Mouse (Mus musculus) liver, embryonic 16.5 days (tissue): ENCODE data around the gene Grk3. TPM values are rescaled to one million over a fixed set of nuclear protein-coding genes. Genes with fewer than 3 reads are reported as not detected.
A peak's percentile ranks its signal among the peaks of the same experiment; 100 is the strongest.

ENCODE experiments used
- ATAC-seq: fragments of 200-750 bp; cut with Nextera tagmentation; 2 replicates; pipeline ENCODE4 v1.8.0; 2017; ENCODE audit warnings: low read depth, mild to moderate bottlenecking, moderate number of reproducible peaks, moderate library complexity
- H3K27ac ChIP-seq: fragments of 300-500 bp; sonication (generic); 2 replicates; pipeline ENCODE4 v1.5.1; 2014; ENCODE audit warnings: mild to moderate bottlenecking, low read length
- H3K27me3 ChIP-seq: fragments of 300-500 bp; sonication (generic); 2 replicates; pipeline ENCODE4 v1.6.1; 2014; ENCODE audit warnings: low read depth, low read length, mixed read lengths; ENCODE audit not compliant: control insufficient read depth, insufficient read depth
- H3K36me3 ChIP-seq: fragments of 300-500 bp; sonication (generic); 2 replicates; pipeline ENCODE4 v1.6.1; 2014; ENCODE audit warnings: mild to moderate bottlenecking; ENCODE audit not compliant: control insufficient read depth, insufficient read depth
- H3K4me1 ChIP-seq: fragments of 300-500 bp; sonication (generic); 2 replicates; pipeline ENCODE4 v1.6.1; 2014; ENCODE audit warnings: low read depth, low read length, mixed read lengths; ENCODE audit not compliant: control insufficient read depth
- H3K4me2 ChIP-seq: fragments of 300-500 bp; sonication (generic); 2 replicates; pipeline ENCODE4 v1.6.1; 2014; ENCODE audit warnings: low read depth, low read length, mixed read lengths
- H3K4me3 ChIP-seq: fragments of 300-500 bp; sonication (generic); 2 replicates; pipeline ENCODE4 v1.5.1; 2014; ENCODE audit warnings: low read depth, mild to moderate bottlenecking, low read length
- H3K9ac ChIP-seq: fragments of 300-500 bp; sonication (generic); 2 replicates; pipeline ENCODE4 v1.6.1; 2014; ENCODE audit warnings: low read depth, low read length
- H3K9me3 ChIP-seq: fragments of 300-500 bp; sonication (generic); replicated peaks from 2 replicates; pipeline ENCODE4 v1.6.1; 2016; ENCODE audit warnings: low read length; ENCODE audit not compliant: control insufficient read depth
- WGBS: fragments of 180-500 bp; shearing (Covaris S2); extraction: QIAGEN DNeasy Blood & Tissue Kit; methylation state at CpG from one replicate; pipeline ENCODE4 v1.1.7; 2014; ENCODE audit not compliant: insufficient replicate concordance; 5-methylcytosine and 5-hydroxymethylcytosine counted together
- polyA plus RNA-seq: library from polyadenylated mRNA; unstranded; fragments of >200 nt; fragmentation: Nextera tagmentation; extraction: Ambion mirVana; gene quantifications from 2 replicates; pipeline ENCODE4 v1.2.1, GENCODE M21; 2015

The Grk3 gene
- polyA plus RNA-seq, 1 experiment from 2014 or later, result 3.4 TPM

DNA sequence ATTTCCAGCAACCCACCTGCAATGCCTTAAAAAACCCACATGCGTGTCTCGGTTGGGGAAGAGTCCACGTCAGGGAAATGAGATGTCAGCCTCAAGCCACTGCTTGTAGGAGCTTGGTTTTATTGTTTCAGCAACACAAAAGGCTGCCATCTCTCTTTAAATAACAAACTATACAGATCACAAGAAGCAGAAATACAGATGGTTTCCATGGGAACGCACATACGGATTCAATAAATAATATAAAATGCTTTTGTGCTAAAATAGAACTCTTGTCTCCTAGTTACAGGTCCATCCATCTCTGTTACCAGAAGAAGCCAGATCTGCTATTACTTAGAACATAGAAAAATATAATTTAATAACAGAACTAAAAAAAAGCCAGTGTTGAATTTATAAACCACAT, 105.2 kb downstream of the Grk3 start:
- no peak overlapping the region for H3K4me2 ChIP-seq
- no peaks in the 10 kb centered on the region for H3K27me3 ChIP-seq
- H3K9me3 ChIP-seq, result no peaks in the 10 kb centered on the region
- no peak for ATAC-seq
- 69% methylated on average over 5 of the region's 5 CpGs for WGBS
- H3K36me3 ChIP-seq, result no peaks in the 10 kb centered on the region
- H3K27ac ChIP-seq, result no peak overlapping the region
- H3K4me3 ChIP-seq, result no peak overlapping the region
- H3K4me1 ChIP-seq, result no peaks in the 10 kb centered on the region
- H3K9ac ChIP-seq, result no peak overlapping the region

DNA sequence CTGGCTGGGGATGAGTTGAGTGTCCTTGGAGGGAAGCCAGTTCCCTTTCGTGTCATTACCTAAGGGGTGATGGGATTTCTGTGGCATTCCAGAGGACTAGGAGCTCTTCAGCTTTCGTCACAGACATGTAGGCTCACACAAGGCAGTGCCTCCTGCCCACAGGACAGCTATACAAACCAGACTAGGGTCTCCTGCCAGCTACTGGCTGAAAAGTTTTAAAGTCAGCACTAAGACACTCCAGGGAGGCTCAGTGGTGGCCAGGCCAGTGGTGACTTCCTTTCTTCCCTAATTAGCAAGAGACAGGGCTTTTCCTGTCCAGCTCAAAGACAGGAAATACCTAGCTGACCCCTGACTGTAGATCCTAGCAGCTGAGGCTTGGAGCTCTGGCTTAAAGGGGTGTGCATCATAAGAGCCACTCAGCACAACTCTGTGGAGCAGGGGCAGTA, 107.4 kb downstream of the Grk3 start:
- Histone ChIP-seq H3K9ac (no peak overlapping the region), H3K4me3 (no peak overlapping the region), H3K9me3 (no peaks in the 10 kb centered on the region), H3K27ac (no peak overlapping the region), H3K4me2 (no peak overlapping the region), H3K4me1 (no peaks in the 10 kb centered on the region), H3K27me3 (no peaks in the 10 kb centered on the region), H3K36me3 (no peaks in the 10 kb centered on the region)
- 20% methylated on average over 2 of the region's 2 CpGs for WGBS
- ATAC-seq, result peak; percentile 30; the same call in 1 of the 2 replicates

DNA sequence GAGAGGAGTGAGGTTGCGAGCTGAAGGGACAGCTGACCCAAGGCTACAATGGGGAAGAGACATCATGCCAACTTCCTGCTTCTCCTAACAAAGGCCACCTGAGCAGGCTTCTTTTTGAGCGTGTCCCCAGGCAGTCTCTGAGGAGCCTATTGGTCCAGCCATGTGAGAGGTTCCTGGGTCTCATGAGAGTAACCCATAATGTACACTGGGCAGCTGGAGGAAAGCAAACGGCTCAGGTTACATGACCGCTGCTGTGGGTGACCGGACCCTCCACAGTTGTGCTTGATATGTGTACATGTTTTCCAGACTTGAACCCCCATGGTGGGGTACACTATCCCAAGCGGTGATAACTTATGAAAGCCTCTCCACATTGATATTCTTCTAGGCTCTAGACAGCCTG, 108.1 kb downstream of the Grk3 start:
- no peak for ATAC-seq
- no peaks in the 10 kb centered on the region for H3K36me3 ChIP-seq
- H3K27me3 ChIP-seq, result no peaks in the 10 kb centered on the region
- no peak overlapping the region for H3K4me2 ChIP-seq
- H3K27ac ChIP-seq, result no peak overlapping the region
- 56% methylated on average over 6 of the region's 6 CpGs for WGBS
- H3K9ac ChIP-seq, result no peak overlapping the region
- no peaks in the 10 kb centered on the region for H3K4me1 ChIP-seq
- no peak overlapping the region for H3K4me3 ChIP-seq
- no peaks in the 10 kb centered on the region for H3K9me3 ChIP-seq

DNA sequence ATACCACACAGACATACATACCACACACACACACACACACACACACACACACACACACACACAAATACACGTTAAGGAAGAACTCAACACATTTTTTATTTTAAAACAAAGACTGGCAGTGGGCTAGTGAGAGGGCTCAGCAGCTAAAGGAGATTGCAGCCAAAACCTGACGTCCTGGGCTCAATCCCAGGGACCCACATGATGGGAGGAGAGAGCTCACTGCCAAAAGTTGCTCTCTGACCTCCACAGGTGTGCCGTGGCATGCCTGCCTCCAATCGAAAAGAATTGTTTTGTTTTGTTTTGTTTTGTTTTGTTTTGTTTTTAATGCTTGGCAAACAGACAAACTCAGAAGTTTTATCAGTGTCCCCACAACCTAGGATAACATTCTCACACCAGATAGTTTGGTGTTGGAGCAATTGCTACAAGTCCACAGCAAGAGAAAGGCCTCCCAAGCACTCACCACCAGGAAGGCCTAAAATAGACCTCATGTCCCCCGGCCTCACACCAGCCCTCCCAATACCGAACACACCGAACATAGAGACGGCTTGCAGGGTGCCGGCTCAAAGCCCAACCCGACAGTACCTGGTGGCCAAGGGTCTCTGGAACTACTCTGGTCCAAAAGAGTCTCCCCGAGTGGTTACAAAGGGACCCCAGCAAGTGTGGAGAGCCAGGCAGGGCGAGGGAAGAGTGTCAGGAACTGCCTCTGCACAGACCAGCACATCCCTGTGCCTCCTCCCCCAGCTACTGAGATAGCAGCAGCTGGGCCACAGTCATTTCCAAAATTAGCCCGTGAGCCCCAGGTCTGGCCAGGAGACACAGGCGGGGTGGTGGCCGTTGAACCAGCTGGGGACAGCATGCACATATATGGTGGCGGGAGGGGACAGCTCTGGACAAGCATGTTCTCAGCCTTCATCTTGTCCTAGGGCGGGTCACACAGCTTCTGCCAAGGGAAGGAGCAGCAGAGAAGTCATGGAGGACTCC, 119.6 kb downstream of the Grk3 start, which contains the start of gene Myo18b:
TSS of gene Myo18b (minus strand) at position 689 of the 981 bp plus-strand sequence.
- Histone ChIP-seq H3K4me1 (no peaks in the 10 kb centered on the region), H3K27me3 (no peaks in the 10 kb centered on the region), H3K4me3 (no peak within 1 kb of the TSS), H3K4me2 (no peak within 1 kb of the TSS), H3K9ac (no peak within 1 kb of the TSS), H3K9me3 (no peaks in the 10 kb centered on the region), H3K27ac (no peak within 1 kb of the TSS), H3K36me3 (no peaks in the 10 kb centered on the region)
- ATAC-seq, result no peak
- 57% methylated on average over 17 of the region's 17 CpGs for WGBS

DNA sequence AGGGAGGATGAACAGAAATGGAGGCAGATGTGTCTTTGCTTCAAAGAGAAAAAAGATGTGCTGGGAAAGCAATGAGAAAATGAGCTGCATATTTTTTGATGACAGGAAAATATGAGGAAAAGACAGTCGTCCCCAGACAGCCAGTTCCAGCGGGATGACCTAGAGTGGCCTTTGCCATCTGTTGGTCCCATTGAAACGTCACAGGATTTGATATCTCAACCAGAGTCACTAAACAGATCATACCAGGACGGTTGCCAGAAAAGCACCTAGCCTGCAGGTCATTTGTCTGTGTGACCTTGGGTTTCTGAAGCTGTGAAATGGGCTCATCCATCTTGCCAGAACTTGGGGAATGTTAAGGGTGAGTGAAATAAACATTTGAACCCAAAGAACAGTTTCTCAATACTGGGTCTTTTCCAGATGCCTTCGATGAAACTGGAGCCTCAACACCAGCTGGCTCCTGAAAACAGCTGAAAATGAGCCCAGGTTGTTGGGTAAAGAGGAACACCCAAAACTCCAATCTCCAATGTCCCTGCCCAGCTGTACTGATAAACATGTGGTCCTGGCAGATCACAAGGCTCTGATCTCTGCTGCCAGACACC, 122.0 kb downstream of the Grk3 start:
- WGBS, result 47% methylated on average over 5 of the region's 5 CpGs
- no peaks in the 10 kb centered on the region for H3K9me3 ChIP-seq
- no peak for ATAC-seq
- H3K36me3 ChIP-seq, result no peaks in the 10 kb centered on the region
- H3K9ac ChIP-seq, result no peak overlapping the region
- H3K4me2 ChIP-seq, result no peak overlapping the region
- no peak overlapping the region for H3K27ac ChIP-seq
- no peak overlapping the region for H3K4me3 ChIP-seq
- no peaks in the 10 kb centered on the region for H3K4me1 ChIP-seq
- no peaks in the 10 kb centered on the region for H3K27me3 ChIP-seq

DNA sequence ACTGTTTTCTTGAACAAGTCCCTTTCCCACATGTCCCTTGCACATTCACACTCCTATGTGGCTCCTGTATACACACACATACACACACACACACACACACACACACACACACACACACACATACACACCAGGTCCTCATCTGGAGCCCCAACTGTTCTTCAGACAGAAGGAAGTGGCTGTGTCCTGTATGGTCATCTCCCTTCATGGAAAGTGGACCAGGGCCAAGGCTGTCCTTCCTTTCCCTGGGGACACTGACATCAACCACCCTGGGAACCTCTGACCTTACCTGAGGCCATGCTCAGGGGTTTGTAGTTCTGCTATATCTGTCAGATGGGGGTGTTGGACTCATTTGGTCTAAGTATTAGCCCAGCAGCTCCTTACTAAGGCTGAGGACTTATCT, 123.2 kb downstream of the Grk3 start:
- Histone ChIP-seq H3K27me3 (no peaks in the 10 kb centered on the region), H3K4me2 (no peak overlapping the region), H3K4me3 (no peak overlapping the region), H3K9ac (no peak overlapping the region), H3K27ac (no peak overlapping the region), H3K9me3 (no peaks in the 10 kb centered on the region), H3K4me1 (no peaks in the 10 kb centered on the region), H3K36me3 (no peaks in the 10 kb centered on the region)
- ATAC-seq, result no peak

DNA sequence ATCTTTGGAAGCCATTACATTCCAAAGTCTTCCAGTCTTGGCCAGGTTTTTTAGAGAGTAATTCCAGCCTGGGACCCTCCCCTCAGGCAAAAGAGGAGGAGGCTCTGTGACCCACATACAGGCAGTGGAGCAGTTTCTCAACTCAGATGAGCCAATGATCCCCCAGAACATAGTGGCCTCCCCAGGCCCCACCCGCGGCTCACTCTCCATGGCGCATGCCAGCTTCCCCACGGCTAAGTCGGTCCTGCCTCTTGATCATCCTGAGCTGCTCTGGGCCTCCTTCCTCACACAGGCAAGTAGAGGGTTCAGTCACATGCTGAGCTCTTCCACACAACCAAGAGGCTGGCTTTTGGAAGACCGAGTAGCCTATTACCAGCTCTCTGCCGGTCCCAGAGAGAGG, 126.9 kb downstream of the Grk3 start:
- 56% methylated on average over 7 of the region's 7 CpGs for WGBS
- ATAC-seq, result no peak
- Histone ChIP-seq H3K9me3 (no peaks in the 10 kb centered on the region), H3K9ac (no peak overlapping the region), H3K4me3 (no peak overlapping the region), H3K27me3 (no peaks in the 10 kb centered on the region), H3K36me3 (no peaks in the 10 kb centered on the region), H3K4me2 (no peak overlapping the region), H3K4me1 (no peaks in the 10 kb centered on the region), H3K27ac (no peak overlapping the region)

DNA sequence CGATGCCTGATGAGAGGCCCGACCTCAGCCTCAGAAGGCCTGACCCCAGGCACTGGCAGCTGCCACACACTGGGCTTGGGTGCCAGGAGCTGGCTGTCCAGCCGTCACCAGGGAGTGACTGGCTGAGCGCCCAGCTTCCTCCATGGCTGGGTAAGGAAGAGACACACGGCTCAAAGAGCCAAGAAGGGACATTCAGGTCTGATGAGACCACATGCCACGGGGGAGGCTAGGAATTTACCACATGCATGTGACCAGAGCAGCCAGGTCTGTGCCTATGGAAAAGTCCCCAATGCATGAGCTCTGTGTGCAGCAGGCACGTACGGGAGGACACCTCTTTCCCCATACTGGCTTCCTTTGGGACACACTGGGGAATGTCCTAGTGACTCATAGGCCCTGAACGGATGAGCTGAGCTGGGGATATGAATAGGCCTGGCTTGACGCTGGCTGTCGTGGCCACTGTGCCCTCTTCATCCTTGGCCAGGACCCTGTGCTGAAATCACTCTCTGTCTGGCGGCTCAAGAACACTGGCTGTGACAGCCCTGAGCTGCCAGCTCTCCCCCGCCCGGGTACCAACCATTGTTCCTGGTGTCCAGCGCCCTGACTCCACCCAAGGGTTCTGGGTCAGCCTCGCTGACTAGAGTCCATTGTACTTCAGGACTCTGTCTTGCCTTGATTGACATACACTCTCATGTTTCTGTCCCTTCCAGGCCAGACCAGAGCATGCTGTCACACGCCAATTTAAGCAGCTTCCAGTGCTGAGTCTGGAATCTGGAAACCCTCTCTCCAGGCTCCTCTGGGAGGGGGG, 128.7 kb downstream of the Grk3 start:
- Histone ChIP-seq H3K9me3 (no peaks in the 10 kb centered on the region), H3K27ac (no peak overlapping the region), H3K27me3 (no peaks in the 10 kb centered on the region), H3K36me3 (no peaks in the 10 kb centered on the region), H3K4me3 (no peak overlapping the region), H3K4me2 (no peak overlapping the region), H3K9ac (no peak overlapping the region), H3K4me1 (no peaks in the 10 kb centered on the region)
- ATAC-seq, result no peak
- WGBS, result 54% methylated on average over 17 of the region's 17 CpGs
